Mouse (Mus musculus) liver, adult (tissue): Measurements from ENCODE around the gene Hydin.

Source experiments
- GATA4 ChIP-seq: IDR thresholded peaks from 2 replicates; pipeline ENCODE4 v1.6.1; 2014; ENCODE audit warnings: mild to moderate bottlenecking, low read length; ENCODE audit not compliant: insufficient replicate concordance

Gene Hydin

DNA sequence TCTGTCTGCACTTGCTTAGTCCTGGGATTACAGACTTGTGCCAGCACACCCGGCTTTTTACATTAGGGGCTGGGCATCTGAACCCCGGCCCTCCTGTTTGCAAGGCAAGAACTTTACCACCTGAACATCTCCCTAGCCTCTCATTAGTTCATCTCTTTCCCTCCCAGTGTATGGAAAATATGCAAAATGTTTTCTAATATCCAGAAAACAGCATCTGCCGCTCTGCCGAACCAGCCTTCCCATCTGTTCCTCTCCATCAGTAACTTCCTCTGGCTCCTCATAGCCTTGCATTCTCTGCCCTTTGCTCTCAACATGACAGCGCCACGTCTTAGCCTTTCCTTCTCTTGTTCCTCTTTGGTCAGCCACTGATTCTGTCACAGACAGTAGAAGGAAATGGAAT is 210.5 kb downstream of the Hydin start:
- no peak for TF ChIP-seq GATA4

- no peak for TF ChIP-seq GATA4
Measured at GRCm38 (mm10) chr8:110478576-110478975, 211.8 kb downstream of the Hydin start.

GRCm38 (mm10) chr8:110479401-110479800 is 212.6 kb downstream of the Hydin start:
- no peak for TF ChIP-seq GATA4

DNA sequence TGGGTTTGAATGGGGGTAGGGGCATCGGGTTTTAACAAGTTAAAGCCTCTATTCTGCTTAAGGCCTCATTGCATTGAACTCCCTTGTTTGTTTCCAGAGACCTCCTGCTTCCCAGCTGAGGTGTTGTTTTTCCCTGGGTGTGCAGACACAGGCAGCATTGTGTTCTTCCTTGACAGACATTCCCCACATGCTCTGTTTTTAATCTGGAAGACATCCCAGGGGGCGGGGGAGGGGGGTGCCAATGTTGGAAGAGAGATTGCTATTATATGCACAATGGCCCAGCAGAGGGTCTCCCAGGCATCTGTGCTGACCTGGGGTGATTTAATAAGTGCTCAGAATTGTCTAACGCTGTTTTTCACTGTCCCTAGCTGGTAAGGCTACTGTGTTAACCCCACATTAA is 215.5 kb downstream of the Hydin start:
- no peak for TF ChIP-seq GATA4

DNA sequence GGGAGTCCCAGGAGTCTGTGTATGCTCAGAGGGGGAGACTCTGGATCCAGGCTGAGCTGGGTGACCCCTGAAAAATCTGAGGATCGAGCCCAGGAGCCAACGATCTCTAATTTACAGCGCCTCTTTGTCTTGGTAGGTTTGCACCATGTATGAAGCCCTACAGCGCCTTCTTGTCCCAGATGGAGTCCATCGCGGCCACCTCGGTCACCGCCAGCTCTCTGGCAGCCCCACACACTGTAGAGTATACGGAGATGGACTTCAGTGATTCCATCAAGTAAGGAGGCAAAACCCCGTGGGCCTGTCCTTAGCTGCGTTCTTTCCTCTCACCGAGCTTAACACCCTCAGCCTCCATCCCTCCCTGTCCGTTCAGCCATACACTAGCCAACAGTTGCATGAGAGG is 218.5 kb downstream of the Hydin start:
- no peak for TF ChIP-seq GATA4

GRCm38 (mm10) chr8:110486020-110486419 is 219.2 kb downstream of the Hydin start:
- no peak for TF ChIP-seq GATA4

- TF ChIP-seq GATA4: no peak
Measured at GRCm38 (mm10) chr8:110487644-110488043, 220.9 kb downstream of the Hydin start.

DNA sequence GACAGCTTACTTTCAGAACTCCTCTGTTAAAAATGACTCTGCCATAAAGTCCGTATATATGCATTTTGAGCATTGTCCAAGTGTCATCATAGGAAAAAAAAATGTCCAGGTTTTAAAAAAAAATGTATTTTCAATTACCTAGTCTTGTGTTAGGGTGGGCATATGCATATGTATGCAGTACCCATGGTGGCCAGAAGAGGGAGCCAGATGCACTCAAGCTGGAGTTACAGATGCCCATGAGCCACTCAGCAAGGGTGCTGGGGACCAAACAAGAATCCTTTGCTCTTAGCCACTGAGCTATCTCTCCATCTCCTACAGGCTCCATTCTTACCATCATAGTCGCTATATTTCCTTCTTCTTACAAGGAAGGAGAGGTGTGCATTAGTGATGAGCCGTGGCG is 222.6 kb downstream of the Hydin start:
- no peak for TF ChIP-seq GATA4

GRCm38 (mm10) chr8:110491118-110491517 is 224.3 kb downstream of the Hydin start:
- TF ChIP-seq GATA4: no peak

DNA sequence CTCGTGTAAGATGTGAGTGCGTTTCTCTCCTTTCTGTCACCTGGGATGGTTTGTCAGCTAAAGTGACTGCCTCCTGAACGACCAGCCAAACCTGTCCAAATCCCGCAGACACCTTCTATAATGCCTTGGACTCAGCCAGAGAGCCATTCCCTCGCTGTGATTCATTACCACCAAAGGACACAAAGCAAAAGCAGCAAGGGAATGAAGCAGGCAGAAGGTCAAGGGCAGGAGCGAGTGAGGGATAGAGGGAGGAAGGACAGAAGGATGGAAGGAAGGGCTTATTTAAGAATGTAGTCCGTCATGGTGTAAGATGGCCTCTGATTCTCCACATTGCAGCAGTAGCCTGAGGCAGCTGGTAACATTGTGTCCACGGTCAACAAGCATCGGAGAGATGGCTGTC is 229.5 kb downstream of the Hydin start:
- no peak for TF ChIP-seq GATA4

- TF ChIP-seq GATA4: no peak
Measured at GRCm38 (mm10) chr8:110500253-110500652, 233.5 kb downstream of the Hydin start.

DNA sequence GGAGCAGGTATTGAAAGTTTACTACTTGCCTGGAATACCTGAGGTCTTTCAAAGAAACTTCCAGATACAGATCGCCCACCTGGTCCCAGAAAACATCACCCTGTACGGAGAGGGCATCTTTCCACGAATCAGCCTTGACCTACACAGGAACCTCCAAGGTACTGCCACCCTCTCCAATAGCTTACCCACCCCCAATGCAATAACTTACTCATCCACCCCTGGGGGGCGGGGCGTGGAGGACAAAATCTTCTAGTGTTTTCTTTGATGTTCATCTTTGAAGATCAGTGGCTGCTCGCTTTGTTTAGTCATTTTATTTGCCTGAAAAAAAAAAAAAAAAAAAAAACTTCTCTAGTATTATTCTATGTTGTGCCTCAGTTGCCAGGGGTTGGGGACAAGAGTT is 233.9 kb downstream of the Hydin start:
- TF ChIP-seq GATA4: no peak

DNA sequence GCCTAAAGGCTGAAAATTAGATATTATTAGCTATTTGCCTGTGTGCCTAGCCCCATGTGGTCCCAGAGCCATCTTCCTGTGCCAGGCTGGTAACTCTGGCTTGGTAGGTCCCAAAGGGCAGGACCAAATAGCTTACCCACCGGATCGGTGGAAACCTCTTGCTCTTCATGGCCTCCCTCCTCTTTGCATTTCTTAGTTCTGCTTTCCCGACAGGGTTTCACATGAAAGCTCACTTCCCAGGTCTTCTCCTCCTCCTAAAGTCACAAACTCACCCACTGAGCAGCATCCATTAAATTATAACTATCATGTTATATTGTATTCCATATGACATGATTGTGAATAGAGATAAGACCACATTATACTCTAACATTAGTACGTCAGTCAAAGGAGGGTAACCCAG is 234.6 kb downstream of the Hydin start:
- TF ChIP-seq GATA4: no peak

- TF ChIP-seq GATA4: no peak
Measured at GRCm38 (mm10) chr8:110502880-110503279, 236.1 kb downstream of the Hydin start.

DNA sequence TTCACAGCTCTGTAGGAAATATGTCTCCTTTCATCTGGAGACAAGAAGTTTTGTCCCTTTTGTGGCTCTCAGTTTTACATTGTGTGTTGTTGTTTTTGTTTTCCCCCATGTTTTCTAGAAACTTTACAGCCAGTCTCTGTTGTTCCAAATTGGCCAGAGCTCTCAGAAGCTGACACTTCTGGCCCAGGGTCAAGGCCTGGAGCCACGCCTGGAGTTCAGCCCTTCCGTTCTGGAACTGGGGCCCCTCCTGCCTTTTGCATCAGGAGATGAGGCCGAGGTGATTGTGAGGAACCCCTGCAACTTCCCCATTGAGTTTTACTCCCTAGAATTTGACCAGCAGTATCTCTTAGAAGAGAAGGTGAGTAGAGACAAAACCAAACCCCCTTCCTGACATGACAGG is 242.0 kb downstream of the Hydin start:
- no peak for TF ChIP-seq GATA4

DNA sequence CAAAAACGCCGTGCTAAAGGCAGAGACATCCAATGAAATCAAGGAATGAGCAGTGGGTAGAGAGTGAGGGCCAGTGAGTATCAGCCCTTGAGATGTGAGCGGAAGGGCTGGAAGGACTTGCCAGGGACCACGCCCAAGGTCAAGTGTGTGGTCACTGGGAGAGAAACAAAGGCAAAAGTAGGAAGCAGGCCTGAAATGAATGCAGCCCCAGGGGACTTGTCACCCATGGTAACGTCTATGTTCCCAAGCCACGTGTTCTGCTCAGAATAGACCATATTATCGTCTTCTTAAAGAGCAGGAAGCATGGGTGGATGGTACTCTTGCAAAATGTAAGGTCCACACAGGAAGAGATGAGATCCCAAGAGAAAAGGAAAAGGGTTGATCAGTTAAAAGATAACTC is 253.0 kb downstream of the Hydin start:
- TF ChIP-seq GATA4: no peak

- TF ChIP-seq GATA4: no peak
Measured at GRCm38 (mm10) chr8:110521851-110522250, 255.1 kb downstream of the Hydin start.

DNA sequence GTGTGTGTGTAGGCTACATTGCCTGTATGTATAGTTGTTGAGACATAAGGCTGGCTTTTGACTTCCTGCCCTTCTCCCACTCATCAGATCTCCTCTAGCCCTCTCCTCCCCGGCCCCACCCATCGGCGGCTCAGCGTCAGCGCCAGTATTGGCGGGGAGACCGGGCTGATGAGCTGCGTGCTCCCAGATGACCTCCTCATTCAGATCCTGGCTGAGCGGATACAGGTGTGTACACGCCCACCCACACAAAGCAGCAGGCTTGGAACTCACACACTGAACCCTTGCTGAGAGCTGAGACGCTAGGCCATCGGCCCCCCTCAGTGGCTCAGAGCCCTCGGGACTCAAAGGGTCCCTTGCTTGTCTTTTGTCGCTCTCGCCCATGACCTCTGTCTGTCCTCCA is 256.2 kb downstream of the Hydin start:
- no peak for TF ChIP-seq GATA4
